Mouse (Mus musculus): Measurements from ENCODE around the gene Ifna7.
"Not testable (repeated sequence)": the region's sequence is repeated elsewhere in the genome, so short reads cannot be mapped to it uniquely, and the experiment has no call there.

DNA sequence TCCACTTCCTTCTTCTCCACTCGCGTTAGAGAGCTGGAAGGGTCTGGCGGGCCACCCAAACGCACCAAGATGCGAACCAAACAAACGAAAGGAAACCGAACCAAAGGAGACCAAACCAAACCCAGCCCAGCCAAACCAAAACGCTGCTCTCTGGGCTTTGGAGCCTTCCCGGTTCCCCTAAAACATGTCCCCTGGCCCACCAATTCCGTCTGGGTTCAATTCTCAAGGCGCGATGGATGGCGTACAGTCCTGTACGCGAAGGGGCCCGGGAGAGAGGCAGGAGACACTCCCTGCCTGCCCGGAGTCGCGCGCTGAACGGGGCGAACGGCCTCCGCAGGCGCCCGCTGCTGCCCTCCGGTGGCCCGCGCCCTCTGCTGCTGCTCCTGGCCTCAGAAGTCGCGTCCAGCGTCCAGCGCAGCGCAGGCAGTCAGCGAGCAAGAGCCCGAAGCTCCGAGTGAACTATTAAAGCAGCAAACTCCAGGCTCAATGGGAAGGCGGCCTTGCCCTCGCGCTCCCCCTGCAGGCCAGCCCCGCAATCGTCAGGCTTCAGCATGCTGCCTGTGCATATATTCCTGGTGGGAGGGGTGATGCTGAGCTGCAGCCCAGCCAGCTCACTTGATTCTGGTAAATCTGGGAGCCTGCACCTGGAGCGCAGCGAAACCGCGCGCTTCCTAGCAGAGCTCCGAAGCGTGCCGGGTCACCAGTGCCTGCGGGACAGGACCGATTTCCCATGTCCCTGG, 21.9 kb upstream of the Ifna7 start, which contains the start of gene Gm13275:
- TF ChIP-seq CTCF (IDR thresholded peaks at IDR 0.05; ENCODE audit: borderline replicate concordance, insufficient read depth, low read length); POLR2A (IDR thresholded peaks at IDR 0.05; ENCODE audit: low read depth, low read length): not testable (repeated sequence)
